Mouse (Mus musculus) heart, adult 2 months (tissue): ENCODE results near the gene Ube2l3.

ENCODE experiments used
- CTCF ChIP-seq: fragments of 200-600 bp; IDR thresholded peaks from 2 replicates; pipeline ENCODE4 v1.8.1; 2022; ENCODE audit warnings: antibody characterized with exemption, mild to moderate bottlenecking, moderate library complexity
- EP300 ChIP-seq: fragments of 200-500 bp; IDR thresholded peaks from 2 replicates; pipeline ENCODE4 v1.6.1; 2011; ENCODE audit warnings: low read depth, low read length, control low read depth; ENCODE audit not compliant: insufficient read depth
- POLR2A ChIP-seq: fragments of 200-500 bp; IDR thresholded peaks from 2 replicates; pipeline ENCODE4 v1.6.1; 2011; ENCODE audit warnings: mild to moderate bottlenecking, low read depth, low read length, control low read depth; ENCODE audit not compliant: insufficient read depth

- no peak for TF ChIP-seq EP300
- no peak for TF ChIP-seq CTCF
- no peak for TF ChIP-seq POLR2A
These were observed 19.4 kb downstream of the Ube2l3 start for GRCm38 (mm10) chr16:17183003-17183402.
